Comparison of ENCODE assay signal across 20 mouse cellular contexts in the genomic region with DNA sequence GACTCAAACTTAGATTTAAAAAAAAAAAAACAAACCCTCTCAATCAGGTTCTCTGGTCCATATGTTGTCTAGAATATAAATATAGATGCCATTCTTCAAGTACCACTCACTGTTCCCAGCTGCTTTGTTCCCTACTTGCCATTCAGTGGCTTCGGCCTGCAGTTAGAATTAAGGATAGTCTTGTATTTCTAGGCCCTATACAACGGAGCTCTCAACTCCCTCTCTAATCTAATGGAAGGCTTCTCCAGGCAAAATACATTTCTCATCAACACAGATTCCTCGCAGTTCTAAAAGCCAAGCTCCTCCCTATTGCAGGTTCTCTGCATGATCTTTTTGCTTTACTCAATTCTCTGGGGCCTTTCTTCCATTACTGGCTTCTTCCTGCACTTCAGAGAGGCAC. TPM values are rescaled to one million over a fixed set of nuclear protein-coding genes. Genes with fewer than 3 reads are reported as not detected.
DNase-seq lines count a peak whose midpoint lies in the region; ATAC-seq and TF ChIP-seq lines count a peak whose summit lies in the region.
"Had no signal": no experiment of that assay in that cellular context is flagged by ENCODE, and none has a peak within 500 bp of the region (broad histone marks: within the 10 kb centered on the region; RNA-seq: fewer than 3 reads in every experiment).

No protein-coding gene starts in this region.

- no peak for ATAC-seq in erythroblast, adult 5-6 weeks (replicated peaks; ENCODE audit: low FRiP score, poor library complexity, severe bottlenecking)
- no peak for ATAC-seq in liver, embryonic 16.5 days (ENCODE audit: low read depth)

- peaks cover 85% of the 10 kb centered on the region for H3K4me1 ChIP-seq in erythroblast, embryonic 14.5 days (ENCODE audit: control insufficient read depth)
- peaks cover 34 to 52% of the 10 kb centered on the region in 2 experiments for H3K4me1 ChIP-seq in MEL (ENCODE audit: control insufficient read depth in 1 of 2, insufficient read depth in 2 of 2, low read length in 2 of 2)
- H3K4me1 ChIP-seq in liver, embryonic 16.5 days (ENCODE audit: control insufficient read depth, low read depth, low read length) = peaks cover 53% of the 10 kb centered on the region

- 68% methylated on average over 3 of the region's 3 CpGs for WGBS in liver, embryonic 16.5 days (ENCODE audit: insufficient replicate concordance)

- H3K4me2 ChIP-seq in liver, embryonic 16.5 days (ENCODE audit: low read depth, low read length) = peak overlapping the region; percentile 88

- H3K9me3 ChIP-seq in erythroblast, embryonic 14.5 days (ENCODE audit: control insufficient read depth, low read length) = no peaks in the 10 kb centered on the region
- H3K9me3 ChIP-seq in MEL (replicated peaks; ENCODE audit: insufficient read depth, low read length) = no peaks in the 10 kb centered on the region
- H3K9me3 ChIP-seq in liver, embryonic 16.5 days (replicated peaks; ENCODE audit: control insufficient read depth, low read length) = no peaks in the 10 kb centered on the region
- H3K9me3 ChIP-seq: embryonic facial prominence, embryonic 10.5 days; heart, embryonic 15.5 days; midbrain, embryonic 12.5 days had no signal

- TF ChIP-seq POLR2A in MEL (IDR thresholded peaks at IDR 0.05; ENCODE audit: control insufficient read depth in 1 of 2, insufficient read depth in 1 of 2, low read depth in 1 of 2, low read length in 2 of 2, poor library complexity in 1 of 2) = no peak

- TF ChIP-seq CTCF in layer of hippocampus, adult 2 months (conservative IDR thresholded peaks at IDR 0.05) = no peak
- no peak for TF ChIP-seq CTCF in MEL (IDR thresholded peaks at IDR 0.05 in 2 of 3, conservative IDR thresholded peaks at IDR 0.05 in 1 of 3; ENCODE audit: control insufficient read depth in 1 of 3, insufficient read depth in 1 of 3, low read depth in 2 of 3, low read length in 3 of 3, poor library complexity in 1 of 3, severe bottlenecking in 1 of 3)

- H3K27ac ChIP-seq in layer of hippocampus, adult 2 months = 0 out of 2 replicates have a peak overlapping the region, but pooled peaks have one; percentile 84
- peak overlapping the region; percentile 13 for H3K27ac ChIP-seq in MEL (ENCODE audit: control insufficient read depth, low read depth, low read length)
- peak overlapping the region; percentile 79 for H3K27ac ChIP-seq in liver, embryonic 16.5 days (ENCODE audit: low read length)

- peaks cover 52% of the 10 kb centered on the region for H3K36me3 ChIP-seq in erythroblast, embryonic 14.5 days (ENCODE audit: control insufficient read depth)
- peaks cover 0 to 54% of the 10 kb centered on the region in 2 experiments; a peak in 2 of 4 replicates for H3K36me3 ChIP-seq in MEL (ENCODE audit: control insufficient read depth in 1 of 2, insufficient read depth in 2 of 2, low read length in 2 of 2)
- H3K36me3 ChIP-seq in liver, embryonic 16.5 days (ENCODE audit: control insufficient read depth, insufficient read depth) = peaks cover 2% of the 10 kb centered on the region; the same call in 1 of the 2 replicates
- H3K36me3 ChIP-seq: embryonic facial prominence, embryonic 10.5 days; heart, embryonic 15.5 days; midbrain, embryonic 12.5 days had no signal

- no peaks in the 10 kb centered on the region for H3K27me3 ChIP-seq in erythroblast, embryonic 14.5 days (ENCODE audit: control insufficient read depth)
- no peaks in the 10 kb centered on the region for H3K27me3 ChIP-seq in MEL (ENCODE audit: control insufficient read depth in 1 of 2, insufficient read depth in 2 of 2, low read length in 2 of 2)
- H3K27me3 ChIP-seq in liver, embryonic 16.5 days (ENCODE audit: control insufficient read depth, insufficient read depth, low read depth, low read length) = no peaks in the 10 kb centered on the region
- H3K27me3 ChIP-seq: heart, embryonic 15.5 days; midbrain, embryonic 12.5 days had no signal

- TF ChIP-seq RAD21 in MEL (IDR thresholded peaks at IDR 0.05; ENCODE audit: low read depth, low read length) = no peak

- H3K79me2 ChIP-seq in MEL (ENCODE audit: control insufficient read depth, insufficient read depth, low read length, poor library complexity) = peaks cover 26% of the 10 kb centered on the region

- DNase-seq in layer of hippocampus, adult 2 months (ENCODE audit: low spot score in 2 of 2) = no peak
- DNase-seq in layer of hippocampus, postnatal 14 days (ENCODE audit: low spot score in 2 of 2) = no peak
- no peak for DNase-seq in MEL (ENCODE audit: low read depth, low spot score)
- no peak for DNase-seq in cerebellum, postnatal 4 days (ENCODE audit: low spot score in 2 of 2)
- no peak for DNase-seq in right cerebral cortex, adult 2 months (ENCODE audit: low spot score in 2 of 2)
- DNase-seq: adrenal gland, adult 8-10 months; cerebellum, adult 11 months; cerebellum, postnatal 25 days; gastrocnemius, adult 2 months; heart, adult 18-20 months; kidney, adult 9 months; kidney, postnatal 36 days; lung, adult 18-20 months; lung, postnatal 36 days had no signal

- TF ChIP-seq EP300 in MEL (IDR thresholded peaks at IDR 0.05; ENCODE audit: low read depth in 1 of 2, low read length in 2 of 2) = no peak

- peak overlapping the region; percentile 6; the same call in 1 of the 2 replicates for H3K9ac ChIP-seq in MEL (ENCODE audit: control insufficient read depth, low read depth, low read length, poor library complexity, severe bottlenecking)
- peak overlapping the region; percentile 58 for H3K9ac ChIP-seq in liver, embryonic 16.5 days (ENCODE audit: low read depth, low read length)

- H3K4me3 ChIP-seq in erythroblast, embryonic 14.5 days (replicated peaks) = peak overlapping the region; percentile 96
- no peak overlapping the region for H3K4me3 ChIP-seq in layer of hippocampus, adult 2 months
- no peak overlapping the region for H3K4me3 ChIP-seq in MEL (ENCODE audit: control insufficient read depth in 1 of 2, insufficient read depth in 1 of 2, low read depth in 2 of 2, low read length in 2 of 2)
- H3K4me3 ChIP-seq in liver, embryonic 16.5 days (ENCODE audit: low read depth, low read length) = peak overlapping the region; percentile 83

TF ChIP-seq in MEL, 35 proteins besides CTCF, POLR2A, EP300 and RAD21:
- TF ChIP-seq SMC3 (IDR thresholded peaks at IDR 0.05; ENCODE audit: low read depth, low read length) (no peak), USF2 (IDR thresholded peaks at IDR 0.05; ENCODE audit: borderline replicate concordance in 1 of 2, insufficient read depth in 1 of 2, low read depth in 1 of 2, low read length in 2 of 2) (no peak)

RNA-seq across cellular contexts. Expression of a gene that starts 1.3 kb away (rescaled TPM):
- polyA plus RNA-seq in erythroblast, embryonic 14.5 days (2012) = 3.7 and 6.2 TPM in 2 replicates
- total RNA-seq in erythroblast, adult 5-6 weeks (2015; ENCODE audit: low replicate concordance) = 2,131 and 2,183 TPM in 2 replicates
- 2,463 and 2,483 TPM in 2 replicates for total RNA-seq in erythroblast, adult 5-6 weeks (2017; ENCODE audit: low replicate concordance)
- 10 to 100 TPM; 39.9 to 41.5 TPM for total RNA-seq in layer of hippocampus, adult 2 months (2021)
- 10 to 100 TPM; 48.7 to 52.2 TPM for total RNA-seq in layer of hippocampus, postnatal 14 days (2021)
- total RNA-seq in MEL (2012; rRNA removed) = 7.7 and 12.1 TPM in 2 replicates
- polyA plus RNA-seq in MEL (2012; ENCODE audit: insufficient read depth in 1 of 2, insufficient read length in 2 of 2, low read depth in 1 of 2, low replicate concordance in 2 of 2, missing spikeins in 1 of 2) = 10 to 100 TPM; 24.9 to 74.8 TPM
- 40.8 and 42.3 TPM in 2 replicates for polyA plus RNA-seq in liver, embryonic 16.5 days (2015; fragmentation: Nextera tagmentation; extraction: Ambion mirVana)

Comparison
In these comparisons a context has a peak if more than half of its experiments do, and no peak if none do; other contexts are left out.
1. H3K4me3 ChIP-seq: peak in erythroblast, embryonic 14.5 days (single experiment) and liver, embryonic 16.5 days (single experiment); none in layer of hippocampus, adult 2 months (single experiment) and MEL (0 of 2).
2. H3K27ac ChIP-seq: peak in every context shown above with its lines; median percentile 84 in layer of hippocampus, adult 2 months; 79 in liver, embryonic 16.5 days; 13 in MEL.
3. RNA of a gene that starts 1.3 kb away (total RNA-seq): 2,131 to 2,483 TPM in erythroblast, adult 5-6 weeks; 48.7 to 52.2 TPM in layer of hippocampus, postnatal 14 days, 39.9 to 41.5 TPM in layer of hippocampus, adult 2 months and 7.7 to 12.1 TPM in MEL; every median in the first group is over 10 times any median in the second.